Mouse (Mus musculus) small intestine, adult 2 months (tissue): Measurements from ENCODE around the gene Fgf8.

Experiments
- CTCF ChIP-seq: fragments of 200-500 bp; IDR thresholded peaks from 2 replicates; pipeline ENCODE4 v1.5.1; 2012; ENCODE audit warnings: low read depth, mild to moderate bottlenecking, control low read depth, inconsistent platforms, low read length, moderate library complexity, mixed read lengths; ENCODE audit not compliant: insufficient replicate concordance, insufficient read length; ENCODE audit errors: extremely low read depth
- POLR2A ChIP-seq: fragments of 200-500 bp; IDR thresholded peaks from 2 replicates; pipeline ENCODE4 v1.6.1; 2012; ENCODE audit warnings: low read depth, mild to moderate bottlenecking, control low read depth, inconsistent platforms, low read length, moderate library complexity

GRCm38 (mm10) chr19:45696281-45696600 lies 46.5 kb downstream of the Fgf8 start:
- TF ChIP-seq POLR2A (no peak), CTCF (no peak)
